Mouse (Mus musculus) small intestine, adult 2 months (tissue): ENCODE data around the gene Rab27a. TPM values are rescaled to one million over a fixed set of nuclear protein-coding genes. Genes with fewer than 3 reads are reported as not detected.

Experiments used
- H3K27ac ChIP-seq: fragments of 200-500 bp; 2 replicates; pipeline ENCODE4 v1.5.1; 2012; ENCODE audit warnings: low read depth, low read length, control low read depth, inconsistent platforms; ENCODE audit not compliant: insufficient read depth
- H3K27me3 ChIP-seq: fragments of 200-500 bp; 2 replicates; pipeline ENCODE4 v1.6.1; 2012; ENCODE audit warnings: mild to moderate bottlenecking, moderate library complexity, low read length, inconsistent platforms; ENCODE audit not compliant: control insufficient read depth, insufficient read depth
- H3K36me3 ChIP-seq: fragments of 200-500 bp; 2 replicates; pipeline ENCODE4 v1.6.1; 2012; ENCODE audit warnings: mild to moderate bottlenecking, low read length, control low read depth, inconsistent platforms; ENCODE audit not compliant: control insufficient read depth, insufficient read depth
- H3K4me1 ChIP-seq: fragments of 200-500 bp; 2 replicates; pipeline ENCODE4 v1.6.1; 2012; ENCODE audit warnings: low read length, inconsistent platforms, mixed read lengths; ENCODE audit not compliant: control insufficient read depth, insufficient read depth, insufficient read length
- H3K4me3 ChIP-seq: fragments of 200-500 bp; 2 replicates; pipeline ENCODE4 v1.5.1; 2012; ENCODE audit warnings: low read depth, mild to moderate bottlenecking, control low read depth, inconsistent platforms, low read length, moderate library complexity
- CTCF ChIP-seq: fragments of 200-500 bp; IDR thresholded peaks from 2 replicates; pipeline ENCODE4 v1.5.1; 2012; ENCODE audit warnings: low read depth, mild to moderate bottlenecking, control low read depth, inconsistent platforms, low read length, moderate library complexity, mixed read lengths; ENCODE audit not compliant: insufficient replicate concordance, insufficient read length; ENCODE audit errors: extremely low read depth
- POLR2A ChIP-seq: fragments of 200-500 bp; IDR thresholded peaks from 2 replicates; pipeline ENCODE4 v1.6.1; 2012; ENCODE audit warnings: low read depth, mild to moderate bottlenecking, control low read depth, inconsistent platforms, low read length, moderate library complexity
- WGBS: fragments of 180-500 bp; shearing (Covaris S2); methylation state at CpG from one replicate; pipeline ENCODE4 v1.1.7; 2018; 5-methylcytosine and 5-hydroxymethylcytosine counted together
- polyA plus RNA-seq: library from polyadenylated mRNA; depleted of rRNA; stranded (reverse); fragments of >200 nt; gene quantifications from 2 replicates; pipeline ENCODE4 v1.2.3, GENCODE M21; 2012; rRNA removed

Gene Rab27a
- polyA plus RNA-seq = 6.5 and 6.9 TPM in 2 replicates

GRCm38 (mm10) chr9:73044146-73045079 is at the start of gene Rab27a:
TSS of gene Rab27a (plus strand) at chr9:73044854.
- peak within 1 kb of the TSS; percentile 69 for H3K27ac ChIP-seq
- WGBS = under 1% methylated on average over 41 of the region's 41 CpGs

DNA sequence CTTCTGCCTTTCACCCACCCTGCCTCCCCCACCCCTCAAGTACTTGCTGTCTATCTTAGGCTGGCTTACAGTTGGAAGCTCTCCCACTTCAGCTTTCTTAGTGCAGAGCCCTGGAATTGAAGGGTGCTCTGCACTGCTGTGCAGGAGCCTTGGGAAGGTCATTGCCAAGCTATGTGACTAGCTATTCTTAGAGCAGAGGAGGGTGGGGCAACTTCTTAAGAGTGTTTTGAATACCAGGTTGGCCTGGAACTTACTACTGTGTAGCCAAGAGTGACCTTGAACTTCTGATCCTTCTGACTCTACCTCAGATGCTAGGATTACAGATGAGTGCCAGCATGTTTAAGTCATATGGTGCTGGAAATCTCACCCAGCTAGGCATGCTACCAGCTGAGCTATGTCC is 48.5 kb upstream of the Rab27a start:
- Histone ChIP-seq H3K27me3 (no peaks in the 10 kb centered on the region), H3K27ac (no peak overlapping the region), H3K4me1 (no peaks in the 10 kb centered on the region), H3K36me3 (peaks cover 11% of the 10 kb centered on the region), H3K4me3 (no peak overlapping the region)
- TF ChIP-seq POLR2A (no peak), CTCF (no peak)

More at GRCm38 (mm10) chr9:73044146-73045079, at the start of gene Rab27a:
- 0 out of 2 replicates have a peak, but pooled peaks have one; percentile 6 for TF ChIP-seq POLR2A
- TF ChIP-seq CTCF = peak; percentile 96; the same call in 1 of the 2 replicates
- Histone ChIP-seq H3K36me3 (no peaks in the 10 kb centered on the region), H3K4me1 (peaks cover 5% of the 10 kb centered on the region; the same call in 1 of the 2 replicates), H3K27me3 (no peaks in the 10 kb centered on the region), H3K4me3 (peak within 1 kb of the TSS; percentile 92)

DNA sequence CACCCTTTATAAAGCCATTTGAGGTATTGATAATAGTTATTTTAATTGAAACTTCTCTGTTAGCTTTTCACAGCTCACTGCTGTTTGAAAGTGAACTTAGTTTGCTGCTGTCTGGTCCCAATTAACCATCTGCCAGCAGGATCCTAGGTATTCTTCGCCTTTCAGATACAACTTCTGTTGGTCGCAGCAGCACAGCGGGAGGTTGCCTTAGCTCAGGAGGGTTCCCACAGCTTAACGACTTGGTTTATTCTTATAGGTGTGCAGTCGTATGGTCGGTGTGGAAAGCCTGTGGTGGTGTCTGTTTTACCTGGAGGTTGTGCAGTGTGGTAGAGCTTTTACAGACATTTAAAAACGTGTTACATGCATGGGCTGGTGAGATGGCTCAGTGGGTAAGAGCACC is 47.8 kb upstream of the Rab27a start:
- WGBS = 82% methylated on average over 7 of the region's 7 CpGs
- H3K36me3 ChIP-seq = peaks cover 12% of the 10 kb centered on the region

DNA sequence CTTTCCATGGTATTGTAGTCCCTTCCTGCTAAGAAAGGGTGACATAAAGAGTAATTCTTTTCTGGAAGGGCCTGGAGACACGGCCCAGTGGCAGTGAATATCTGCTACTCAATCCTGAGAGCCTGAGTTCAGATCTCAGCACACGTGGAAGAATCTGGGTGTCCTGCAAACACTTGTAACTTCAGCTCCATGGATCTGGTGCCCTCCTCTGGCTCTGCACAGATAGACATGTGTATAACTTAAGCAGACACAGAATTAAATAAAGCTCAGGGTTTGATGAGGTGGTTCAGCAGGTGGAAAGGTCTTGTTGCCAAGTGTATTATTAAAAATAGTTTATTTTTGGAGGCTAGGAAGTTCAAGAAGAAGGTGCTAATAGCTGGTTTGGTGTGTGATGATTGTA is 44.2 kb upstream of the Rab27a start:
- H3K4me1 ChIP-seq = no peaks in the 10 kb centered on the region
- 71% methylated on average over 2 of the region's 2 CpGs for WGBS
- H3K4me3 ChIP-seq = no peak overlapping the region
- TF ChIP-seq CTCF (no peak), POLR2A (no peak)
- H3K36me3 ChIP-seq = peaks cover 22% of the 10 kb centered on the region
- H3K27ac ChIP-seq = no peak overlapping the region
- H3K27me3 ChIP-seq = no peaks in the 10 kb centered on the region

More for the DNA sequence above, 47.8 kb upstream of the Rab27a start:
- Histone ChIP-seq H3K27ac (no peak overlapping the region), H3K27me3 (no peaks in the 10 kb centered on the region), H3K4me3 (no peak overlapping the region), H3K4me1 (no peaks in the 10 kb centered on the region)
- no peak for TF ChIP-seq CTCF
- no peak for TF ChIP-seq POLR2A

DNA sequence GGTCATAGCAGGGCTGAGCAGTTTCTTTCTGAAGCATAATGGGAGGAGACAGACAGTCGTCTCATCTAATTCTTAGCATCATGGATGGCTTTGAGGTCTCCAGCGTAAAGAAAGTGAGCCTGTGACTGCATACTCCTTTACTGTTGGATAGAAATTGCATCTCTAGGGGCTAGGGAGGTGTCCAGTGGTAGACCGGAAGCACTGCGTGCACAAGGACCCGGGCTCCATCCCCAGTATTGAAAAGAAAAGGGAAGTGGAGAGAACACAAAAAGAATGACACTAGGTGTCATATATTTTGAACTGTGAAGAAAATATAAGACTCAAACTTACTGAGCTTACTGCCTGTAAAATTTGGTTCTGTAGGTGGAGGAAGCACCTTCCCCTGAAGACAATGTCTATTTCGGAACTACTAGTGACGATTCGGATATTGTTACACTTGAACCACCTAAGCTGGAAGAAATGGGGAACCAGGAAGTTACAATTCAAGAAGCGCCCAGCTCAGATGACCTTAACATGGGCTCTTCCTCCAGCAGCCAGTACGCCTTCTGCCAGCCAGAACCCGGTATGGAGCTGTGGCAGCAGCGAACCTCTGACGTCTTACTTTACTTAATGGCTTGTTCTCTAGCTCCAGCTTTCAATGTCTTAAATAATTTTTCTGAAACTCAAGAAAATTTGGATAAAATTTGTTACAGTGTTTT is 43.2 kb upstream of the Rab27a start:
- H3K27ac ChIP-seq = no peak overlapping the region
- 82% methylated on average over 13 of the region's 13 CpGs for WGBS

DNA sequence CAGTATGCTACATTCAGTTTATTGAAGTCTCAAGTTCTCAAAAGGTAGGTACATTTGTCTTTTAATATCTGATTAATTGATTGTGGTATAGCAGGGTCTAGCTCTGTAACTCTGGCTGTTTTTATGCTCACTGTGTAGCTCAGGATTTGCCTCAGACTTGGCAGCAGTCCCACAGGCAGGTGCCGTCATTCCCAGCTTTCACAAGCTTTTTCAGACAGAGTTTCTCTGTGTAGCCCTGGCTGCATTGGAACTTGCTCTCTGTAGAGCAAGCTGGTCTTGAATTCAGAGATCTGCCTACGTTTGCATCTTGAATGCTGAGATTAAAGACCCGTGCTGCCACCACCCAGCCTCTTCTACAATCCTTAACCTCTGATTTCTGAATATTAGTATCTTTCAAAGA is 42.5 kb upstream of the Rab27a start:
- TF ChIP-seq CTCF = no peak
- TF ChIP-seq POLR2A = no peak
- H3K27me3 ChIP-seq = no peaks in the 10 kb centered on the region
- no peak overlapping the region for H3K4me3 ChIP-seq
- WGBS = 40% methylated on average over 3 of the region's 3 CpGs
- H3K36me3 ChIP-seq = peaks cover 35% of the 10 kb centered on the region
- no peak overlapping the region for H3K27ac ChIP-seq
- H3K4me1 ChIP-seq = no peaks in the 10 kb centered on the region

More for the DNA sequence above, 43.2 kb upstream of the Rab27a start:
- TF ChIP-seq CTCF (no peak), POLR2A (no peak)
- Histone ChIP-seq H3K36me3 (peaks cover 30% of the 10 kb centered on the region), H3K27me3 (no peaks in the 10 kb centered on the region), H3K4me3 (no peak overlapping the region), H3K4me1 (no peaks in the 10 kb centered on the region)

DNA sequence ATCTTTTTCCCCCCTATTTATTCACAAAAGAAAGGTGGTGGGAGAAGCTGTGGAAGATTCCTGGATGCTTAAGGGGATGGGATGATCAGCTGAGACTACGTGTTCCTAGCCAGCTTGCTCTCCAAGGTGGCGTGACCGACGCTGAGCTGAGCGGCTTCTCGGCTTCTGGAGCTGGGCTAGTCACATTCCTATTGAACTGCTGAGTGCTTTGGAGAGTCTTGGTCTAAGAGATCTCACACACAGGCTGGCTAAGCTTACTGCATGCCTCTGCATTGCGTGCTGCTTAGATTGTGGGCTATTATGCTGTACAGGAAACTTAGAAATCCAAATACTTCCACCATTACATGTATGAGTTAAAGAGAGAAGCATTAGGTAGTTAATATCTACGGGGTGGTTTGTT is 40.6 kb upstream of the Rab27a start:
- no peaks in the 10 kb centered on the region for H3K4me1 ChIP-seq
- 89% methylated on average over 8 of the region's 8 CpGs for WGBS
- H3K4me3 ChIP-seq = no peak overlapping the region
- TF ChIP-seq POLR2A = no peak
- no peak for TF ChIP-seq CTCF
- H3K36me3 ChIP-seq = peaks cover 37% of the 10 kb centered on the region
- H3K27ac ChIP-seq = no peak overlapping the region
- H3K27me3 ChIP-seq = no peaks in the 10 kb centered on the region
